Mouse (Mus musculus): Measurements from ENCODE around the gene Grm4. TPM values are rescaled to one million over a fixed set of nuclear protein-coding genes. Genes with fewer than 3 reads are reported as not detected.

Gene Grm4
- polyA plus RNA-seq, 1 experiment from 2014 or later = 0.59 TPM

- Histone ChIP-seq H3K4me1 (replicated peaks) (peaks cover 18% of the 10 kb centered on the region), H3K36me3 (no peaks in the 10 kb centered on the region), H3K27ac (no peak overlapping the region), H3K27me3 (0 out of 2 replicates have a peak, but pooled peaks cover 8% of the 10 kb centered on the region), H3K9ac (replicated peaks) (no peak overlapping the region), H3K4me2 (no peak overlapping the region), H3K9me3 (no peaks in the 10 kb centered on the region), H3K4me3 (replicated peaks) (no peak overlapping the region)
- 93% methylated on average over 15 of the region's 15 CpGs for WGBS
- ATAC-seq (ENCODE audit: insufficient number of reproducible peaks, insufficient read depth, low FRiP score, low TSS enrichment, low read depth) = no peak
Observed at GRCm38 (mm10) chr17:27435225-27435624, 86.0 kb downstream of the Grm4 start.

- no peak overlapping the region for H3K4me2 ChIP-seq
- H3K4me1 ChIP-seq (replicated peaks) = peaks cover 18% of the 10 kb centered on the region
- no peak overlapping the region for H3K27ac ChIP-seq
- H3K4me3 ChIP-seq (replicated peaks) = no peak overlapping the region
- no peaks in the 10 kb centered on the region for H3K9me3 ChIP-seq
- no peaks in the 10 kb centered on the region for H3K36me3 ChIP-seq
- WGBS = 79% methylated on average over 1 of the region's 1 CpGs
- no peak for ATAC-seq (ENCODE audit: insufficient number of reproducible peaks, insufficient read depth, low FRiP score, low TSS enrichment, low read depth)
- H3K27me3 ChIP-seq = 0 out of 2 replicates have a peak, but pooled peaks cover 15% of the 10 kb centered on the region
- H3K9ac ChIP-seq (replicated peaks) = no peak overlapping the region
Observed at GRCm38 (mm10) chr17:27434066-27434465, 87.1 kb downstream of the Grm4 start.

GRCm38 (mm10) chr17:27433179-27433680, 88.0 kb downstream of the Grm4 start:
- WGBS = 67% methylated on average over 3 of the region's 3 CpGs
- ATAC-seq (ENCODE audit: insufficient number of reproducible peaks, insufficient read depth, low FRiP score, low TSS enrichment, low read depth) = no peak

GRCm38 (mm10) chr17:27432145-27432650, 89.0 kb downstream of the Grm4 start:
- H3K4me2 ChIP-seq = no peak overlapping the region
- H3K9me3 ChIP-seq = peaks cover 13% of the 10 kb centered on the region
- H3K36me3 ChIP-seq = no peaks in the 10 kb centered on the region
- WGBS = 65% methylated on average over 9 of the region's 9 CpGs
- H3K4me3 ChIP-seq (replicated peaks) = no peak overlapping the region
- H3K27me3 ChIP-seq = 0 out of 2 replicates have a peak, but pooled peaks cover 16% of the 10 kb centered on the region
- no peak overlapping the region for H3K9ac ChIP-seq (replicated peaks)
- H3K4me1 ChIP-seq (replicated peaks) = peaks cover 18% of the 10 kb centered on the region
- no peak overlapping the region; the same call in 1 of the 2 replicates for H3K27ac ChIP-seq
- ATAC-seq (ENCODE audit: insufficient number of reproducible peaks, insufficient read depth, low FRiP score, low TSS enrichment, low read depth) = no peak

More at GRCm38 (mm10) chr17:27433179-27433680, 88.0 kb downstream of the Grm4 start:
- H3K4me3 ChIP-seq (replicated peaks) = no peak overlapping the region
- H3K4me1 ChIP-seq (replicated peaks) = peaks cover 18% of the 10 kb centered on the region
- 0 out of 2 replicates have a peak, but pooled peaks cover 16% of the 10 kb centered on the region for H3K27me3 ChIP-seq
- no peak overlapping the region for H3K27ac ChIP-seq
- no peak overlapping the region for H3K4me2 ChIP-seq
- peaks cover 8% of the 10 kb centered on the region for H3K9me3 ChIP-seq
- H3K9ac ChIP-seq (replicated peaks) = no peak overlapping the region
- no peaks in the 10 kb centered on the region for H3K36me3 ChIP-seq

GRCm38 (mm10) chr17:27431049-27431839, 90.0 kb downstream of the Grm4 start:
- 81% methylated on average over 26 of the region's 26 CpGs for WGBS
- no peak overlapping the region for H3K9ac ChIP-seq (replicated peaks)
- H3K4me2 ChIP-seq = no peak overlapping the region
- H3K4me1 ChIP-seq (replicated peaks) = peaks cover 18% of the 10 kb centered on the region
- no peak overlapping the region for H3K4me3 ChIP-seq (replicated peaks)
- H3K9me3 ChIP-seq = peaks cover 13% of the 10 kb centered on the region
- no peaks in the 10 kb centered on the region for H3K36me3 ChIP-seq
- 0 out of 2 replicates have a peak, but pooled peaks cover 12% of the 10 kb centered on the region for H3K27me3 ChIP-seq
- H3K27ac ChIP-seq = no peak overlapping the region
- no peak for ATAC-seq (ENCODE audit: insufficient number of reproducible peaks, insufficient read depth, low FRiP score, low TSS enrichment, low read depth)

- 0 out of 2 replicates have a peak, but pooled peaks cover 12% of the 10 kb centered on the region for H3K27me3 ChIP-seq
- H3K4me3 ChIP-seq (replicated peaks) = no peak overlapping the region
- no peak overlapping the region for H3K27ac ChIP-seq
- peaks cover 18% of the 10 kb centered on the region for H3K4me1 ChIP-seq (replicated peaks)
- no peak overlapping the region for H3K9ac ChIP-seq (replicated peaks)
- H3K9me3 ChIP-seq = peaks cover 13% of the 10 kb centered on the region
- WGBS = 29% methylated on average over 9 of the region's 9 CpGs
- H3K36me3 ChIP-seq = no peaks in the 10 kb centered on the region
- peak overlapping the region; percentile 28; the same call in 1 of the 2 replicates for H3K4me2 ChIP-seq
- ATAC-seq (ENCODE audit: insufficient number of reproducible peaks, insufficient read depth, low FRiP score, low TSS enrichment, low read depth) = no peak
Observed at GRCm38 (mm10) chr17:27429757-27430156, 91.4 kb downstream of the Grm4 start.

- Histone ChIP-seq H3K4me3 (replicated peaks) (no peak overlapping the region), H3K9me3 (peaks cover 13% of the 10 kb centered on the region), H3K4me2 (no peak overlapping the region), H3K27me3 (0 out of 2 replicates have a peak, but pooled peaks cover 6% of the 10 kb centered on the region), H3K4me1 (replicated peaks) (peaks cover 48% of the 10 kb centered on the region), H3K36me3 (no peaks in the 10 kb centered on the region), H3K9ac (replicated peaks) (no peak overlapping the region), H3K27ac (no peak overlapping the region)
- 91% methylated on average over 2 of the region's 2 CpGs for WGBS
- ATAC-seq (ENCODE audit: insufficient number of reproducible peaks, insufficient read depth, low FRiP score, low TSS enrichment, low read depth) = no peak
Observed at GRCm38 (mm10) chr17:27425016-27425415, 96.2 kb downstream of the Grm4 start.

- H3K36me3 ChIP-seq = no peaks in the 10 kb centered on the region
- H3K4me2 ChIP-seq = no peak overlapping the region
- H3K27me3 ChIP-seq = 0 out of 2 replicates have a peak, but pooled peaks cover 3% of the 10 kb centered on the region
- H3K9ac ChIP-seq (replicated peaks) = no peak overlapping the region
- WGBS = 74% methylated on average over 6 of the region's 6 CpGs
- H3K4me1 ChIP-seq (replicated peaks) = peaks cover 48% of the 10 kb centered on the region
- no peak for ATAC-seq (ENCODE audit: insufficient number of reproducible peaks, insufficient read depth, low FRiP score, low TSS enrichment, low read depth)
- peaks cover 13% of the 10 kb centered on the region for H3K9me3 ChIP-seq
- H3K27ac ChIP-seq = no peak overlapping the region
- H3K4me3 ChIP-seq (replicated peaks) = no peak overlapping the region
Observed at GRCm38 (mm10) chr17:27424356-27424755, 96.8 kb downstream of the Grm4 start.

GRCm38 (mm10) chr17:27422726-27423381, 98.3 kb downstream of the Grm4 start:
- WGBS = 3% methylated on average over 10 of the region's 10 CpGs
- Histone ChIP-seq H3K27me3 (no peaks in the 10 kb centered on the region), H3K4me3 (replicated peaks) (no peak overlapping the region), H3K27ac (peak overlapping the region; percentile 97), H3K9me3 (0 out of 2 replicates have a peak, but pooled peaks cover under 1% of the 10 kb centered on the region), H3K4me2 (peak overlapping the region; percentile 34), H3K9ac (replicated peaks) (no peak overlapping the region; the same call in 1 of the 2 replicates), H3K4me1 (replicated peaks) (peaks cover 48% of the 10 kb centered on the region), H3K36me3 (no peaks in the 10 kb centered on the region)
- peak; percentile 66; the same call in 1 of the 2 replicates for ATAC-seq (ENCODE audit: insufficient number of reproducible peaks, insufficient read depth, low FRiP score, low TSS enrichment, low read depth)

- Histone ChIP-seq H3K27me3 (no peaks in the 10 kb centered on the region), H3K36me3 (no peaks in the 10 kb centered on the region), H3K9me3 (no peaks in the 10 kb centered on the region), H3K4me1 (replicated peaks) (peaks cover 48% of the 10 kb centered on the region), H3K4me3 (replicated peaks) (0 out of 2 replicates have a peak overlapping the region, but pooled peaks have one; percentile 0), H3K4me2 (peak overlapping the region; percentile 34), H3K9ac (replicated peaks) (no peak overlapping the region), H3K27ac (peak overlapping the region; percentile 97)
- WGBS = 4% methylated on average over 6 of the region's 6 CpGs
- peak; percentile 68; the same call in 1 of the 2 replicates for ATAC-seq (ENCODE audit: insufficient number of reproducible peaks, insufficient read depth, low FRiP score, low TSS enrichment, low read depth)
Observed at GRCm38 (mm10) chr17:27422371-27422725, 98.9 kb downstream of the Grm4 start.

- Histone ChIP-seq H3K4me3 (replicated peaks) (no peak overlapping the region), H3K9ac (replicated peaks) (no peak overlapping the region), H3K27ac (peak overlapping the region; percentile 97), H3K4me2 (peak overlapping the region; percentile 34), H3K36me3 (no peaks in the 10 kb centered on the region), H3K27me3 (no peaks in the 10 kb centered on the region), H3K4me1 (replicated peaks) (peaks cover 48% of the 10 kb centered on the region), H3K9me3 (no peaks in the 10 kb centered on the region)
- peak; percentile 46; the same call in 1 of the 2 replicates for ATAC-seq (ENCODE audit: insufficient number of reproducible peaks, insufficient read depth, low FRiP score, low TSS enrichment, low read depth)
- WGBS = 23% methylated on average over 8 of the region's 8 CpGs
Observed at GRCm38 (mm10) chr17:27421837-27422236, 99.4 kb downstream of the Grm4 start.

Data from limb, embryonic 12.5 days (tissue).